Mouse (Mus musculus): ENCODE measurements around the gene Nmnat2.

Nmnat2 gene

GRCm38 (mm10) chr1:153019623-153020022 is 64.8 kb downstream of the Nmnat2 start:
- peak; percentile 31 for DNase-seq (ENCODE audit: low read depth)

- no peak for DNase-seq (ENCODE audit: low read depth)
Observed at GRCm38 (mm10) chr1:153021034-153021638, 66.3 kb downstream of the Nmnat2 start.

- DNase-seq (ENCODE audit: low read depth): no peak
Observed at GRCm38 (mm10) chr1:153023018-153023417, 68.2 kb downstream of the Nmnat2 start.

DNA sequence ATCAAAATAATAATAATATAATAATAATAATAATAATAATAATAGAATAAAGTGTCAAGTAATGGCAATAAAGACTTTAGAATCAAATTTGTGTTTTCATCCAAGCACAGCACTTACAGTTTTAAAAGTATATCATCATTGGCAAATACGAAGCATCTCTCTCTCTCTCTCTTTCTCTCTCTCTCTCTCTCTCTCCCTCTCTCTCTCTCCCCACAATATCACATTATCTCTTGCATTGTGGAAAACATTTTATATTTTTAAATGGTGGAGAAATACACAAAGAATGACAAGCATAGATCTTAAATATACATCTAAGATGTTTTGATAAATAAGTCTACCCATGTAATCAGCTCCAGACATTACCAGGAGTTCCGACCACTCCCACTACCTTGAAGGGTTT is 69.1 kb downstream of the Nmnat2 start:
- no peak for DNase-seq (ENCODE audit: low read depth)

- no peak for DNase-seq (ENCODE audit: low read depth)
Observed at GRCm38 (mm10) chr1:153024453-153024852, 69.7 kb downstream of the Nmnat2 start.

DNA sequence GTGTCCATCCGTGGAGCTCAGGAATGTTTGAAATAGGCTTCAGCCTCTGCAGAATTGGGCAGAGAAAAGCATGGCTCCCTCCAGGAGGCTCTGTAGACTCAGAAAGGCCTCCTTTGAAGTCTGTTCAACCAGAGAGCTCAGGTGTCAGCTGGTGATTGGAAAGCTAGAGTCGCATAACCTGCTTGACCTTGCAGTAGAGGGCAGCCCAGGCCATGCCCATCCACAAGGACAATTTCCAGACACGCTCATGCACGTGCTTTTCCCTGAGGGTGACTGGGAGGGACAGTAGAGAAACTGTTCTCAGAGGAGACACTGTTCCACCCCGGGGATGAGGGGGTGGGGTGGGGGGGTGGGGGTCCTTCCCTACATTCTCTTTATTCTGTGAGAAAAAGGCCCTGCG is 76.6 kb downstream of the Nmnat2 start:
- DNase-seq (ENCODE audit: low read depth): no peak

DNA sequence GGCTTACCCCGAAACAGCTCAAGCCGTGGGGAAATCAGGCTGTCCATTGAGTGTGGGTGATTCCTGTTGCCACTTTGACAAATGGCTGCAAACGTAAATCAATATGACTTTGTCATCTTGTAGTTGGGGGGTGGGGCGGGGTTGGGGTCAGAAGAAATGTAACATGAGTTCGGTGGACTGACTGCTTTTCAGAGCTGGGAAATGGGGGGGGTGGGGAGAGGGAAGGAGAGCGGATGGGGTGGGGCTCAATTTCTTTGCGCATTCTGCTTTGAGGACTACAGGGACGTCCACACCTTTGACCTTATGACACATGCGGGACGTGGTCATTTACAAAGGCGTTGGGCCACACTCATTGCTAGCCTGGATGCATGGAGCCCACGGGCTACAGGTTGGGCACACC is 77.2 kb downstream of the Nmnat2 start:
- no peak for DNase-seq (ENCODE audit: low read depth)

DNA sequence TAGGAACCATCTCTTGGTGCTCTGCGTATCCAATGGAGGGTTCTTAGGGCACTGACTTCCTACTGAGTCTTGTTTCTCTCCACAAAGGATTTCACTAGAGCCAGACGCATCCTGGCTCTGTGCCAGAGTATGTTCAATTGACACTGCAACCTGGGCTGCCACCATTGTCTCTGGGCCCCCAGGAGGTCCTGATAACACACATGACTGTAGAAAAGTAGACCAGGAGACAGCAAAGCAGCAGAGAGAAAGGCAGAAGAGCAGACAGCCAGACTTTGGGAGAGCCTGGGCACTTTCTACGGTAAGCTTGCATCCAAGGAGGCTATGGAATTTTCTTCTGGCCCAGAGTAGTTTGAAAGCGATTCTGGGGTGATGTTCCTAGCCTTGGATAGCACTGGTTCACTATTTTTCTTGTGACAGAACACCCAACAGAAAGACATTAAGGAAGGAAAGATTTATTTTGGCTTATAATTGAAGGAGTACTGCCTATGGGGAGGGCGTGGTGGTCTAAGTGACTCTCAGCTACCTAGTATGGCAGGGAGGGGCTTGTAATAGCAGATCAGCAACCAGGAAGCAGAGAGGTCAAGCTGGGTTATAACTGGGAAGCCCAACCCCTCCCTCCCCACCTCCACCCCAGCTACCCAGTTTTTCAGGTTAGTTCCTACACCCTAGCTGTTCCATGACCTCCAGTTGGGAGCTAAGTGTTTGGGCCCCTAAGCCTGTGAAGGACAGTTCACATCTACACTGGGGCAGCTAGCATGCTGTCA is 78.5 kb downstream of the Nmnat2 start:
- no peak for DNase-seq (ENCODE audit: low read depth)

GRCm38 (mm10) chr1:153034064-153034463 is 79.3 kb downstream of the Nmnat2 start:
- DNase-seq (ENCODE audit: low read depth): no peak

DNA sequence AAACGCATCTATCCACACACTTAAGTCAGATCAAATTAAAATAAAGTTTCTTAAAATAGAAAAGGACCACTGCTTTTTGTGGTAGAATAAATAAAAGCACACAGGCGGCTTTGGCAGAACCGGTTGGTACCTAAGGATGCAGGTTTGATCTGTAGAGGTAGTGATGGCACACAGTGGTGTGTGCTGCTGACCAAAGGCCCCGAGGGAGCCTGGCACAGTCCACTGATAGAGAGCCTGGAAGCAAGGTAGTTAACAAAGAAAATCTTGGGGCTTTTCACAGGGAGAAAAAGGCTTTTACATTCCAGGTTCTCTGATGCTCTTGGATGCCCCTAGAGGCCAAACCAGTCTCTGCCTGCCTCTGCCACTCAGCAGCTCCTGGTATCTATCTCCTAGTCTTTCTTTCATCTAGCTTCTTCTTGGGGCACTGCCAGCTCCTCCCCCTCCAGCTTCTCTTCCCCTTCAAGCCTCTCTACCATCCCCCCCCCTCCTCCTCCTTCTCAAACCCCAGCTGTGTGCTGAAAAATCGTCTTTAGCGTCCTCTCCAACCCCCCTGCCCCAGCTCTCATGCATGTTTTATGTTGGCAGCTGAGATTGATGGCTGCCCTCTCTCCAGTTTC is 80.6 kb downstream of the Nmnat2 start:
- peak; percentile 79 for DNase-seq (ENCODE audit: low read depth)

- no peak for DNase-seq (ENCODE audit: low read depth)
Observed at GRCm38 (mm10) chr1:153037353-153038345, 82.9 kb downstream of the Nmnat2 start.

DNA sequence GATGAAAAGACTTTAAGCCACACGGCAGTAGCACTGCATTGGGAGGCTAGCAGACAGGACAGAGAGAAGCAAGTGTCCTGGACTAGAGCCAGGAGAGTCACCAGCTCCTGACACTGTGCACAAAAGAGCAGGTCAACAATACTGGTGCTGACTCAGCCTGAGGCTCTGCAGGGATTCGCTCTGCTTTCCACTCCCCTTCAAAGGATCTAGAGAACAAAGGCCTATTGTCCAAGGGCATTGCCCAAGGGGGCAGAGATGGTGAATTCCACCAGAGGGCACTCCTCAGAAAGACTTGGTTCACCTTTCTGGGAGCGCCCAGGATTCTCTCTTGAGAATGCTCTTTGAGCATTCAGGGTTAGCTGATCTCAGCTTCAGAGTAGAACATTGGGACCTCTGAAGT is 85.3 kb downstream of the Nmnat2 start:
- peak; percentile 81 for DNase-seq (ENCODE audit: low read depth)

DNA sequence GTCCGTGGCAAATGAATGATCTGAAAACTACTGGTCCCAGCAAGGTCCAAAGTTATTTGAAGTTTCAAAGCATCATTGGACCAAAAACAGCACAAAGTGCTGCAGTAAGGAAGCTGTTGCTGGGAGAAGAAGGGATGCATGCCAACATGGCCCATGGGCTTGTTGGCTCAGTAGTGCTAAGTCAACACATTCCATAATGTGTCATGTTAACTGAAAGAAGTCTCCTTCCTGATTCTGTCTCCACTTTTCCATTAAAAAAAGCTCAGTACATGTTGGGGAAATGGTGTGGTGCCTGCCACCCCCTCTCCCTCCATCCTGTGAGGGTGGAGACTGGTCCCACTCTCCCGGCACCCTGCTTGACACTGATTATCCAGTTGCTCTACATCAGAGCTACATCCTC is 86.3 kb downstream of the Nmnat2 start:
- peak; percentile 81 for DNase-seq (ENCODE audit: low read depth)

GRCm38 (mm10) chr1:153042318-153042717 is 87.5 kb downstream of the Nmnat2 start:
- no peak for DNase-seq (ENCODE audit: low read depth)

DNA sequence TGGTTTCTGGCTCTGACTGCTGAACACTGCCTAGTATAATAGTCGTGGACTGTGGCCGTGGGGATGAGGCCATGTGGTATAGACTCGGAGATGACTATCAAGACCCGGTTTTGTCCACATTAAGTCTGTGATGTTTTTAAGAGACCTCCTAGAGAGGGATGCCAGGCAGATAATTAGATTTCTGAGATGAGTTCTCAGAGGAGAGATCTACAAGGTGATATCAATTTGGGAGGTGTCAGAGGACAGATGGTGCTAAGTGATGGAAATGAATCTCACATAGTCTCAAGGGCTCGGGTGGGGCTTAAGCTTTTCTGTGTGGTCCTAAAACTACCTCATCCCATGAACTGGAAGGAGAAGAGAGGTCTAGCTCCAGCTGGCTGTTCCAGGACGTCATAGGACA is 88.5 kb downstream of the Nmnat2 start:
- no peak for DNase-seq (ENCODE audit: low read depth)

- peak; percentile 36 for DNase-seq (ENCODE audit: low read depth)
Observed at GRCm38 (mm10) chr1:153045368-153045767, 90.6 kb downstream of the Nmnat2 start.

GRCm38 (mm10) chr1:153048147-153048878 is 93.5 kb downstream of the Nmnat2 start:
- peak; percentile 73 for DNase-seq (ENCODE audit: low read depth)

DNA sequence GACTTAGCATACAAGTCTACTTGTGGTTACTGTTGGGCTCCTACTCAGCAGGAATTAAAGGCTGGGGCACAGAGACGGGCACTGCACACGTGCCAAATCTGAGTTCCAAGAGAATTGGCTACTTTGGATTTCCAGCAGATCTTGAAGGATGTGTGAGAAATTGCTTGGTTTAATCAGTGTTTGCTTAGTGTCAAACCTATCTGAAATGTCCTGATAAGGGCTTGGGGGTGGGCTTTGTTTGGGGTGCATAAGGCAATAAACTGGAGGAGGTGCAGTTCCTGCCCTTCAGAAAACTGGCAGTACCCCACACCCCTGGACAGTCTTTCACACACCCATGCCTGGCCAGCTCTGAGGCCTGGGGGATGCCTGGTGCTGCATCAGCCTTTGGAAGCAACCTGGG is 94.7 kb downstream of the Nmnat2 start:
- no peak for DNase-seq (ENCODE audit: low read depth)

DNA sequence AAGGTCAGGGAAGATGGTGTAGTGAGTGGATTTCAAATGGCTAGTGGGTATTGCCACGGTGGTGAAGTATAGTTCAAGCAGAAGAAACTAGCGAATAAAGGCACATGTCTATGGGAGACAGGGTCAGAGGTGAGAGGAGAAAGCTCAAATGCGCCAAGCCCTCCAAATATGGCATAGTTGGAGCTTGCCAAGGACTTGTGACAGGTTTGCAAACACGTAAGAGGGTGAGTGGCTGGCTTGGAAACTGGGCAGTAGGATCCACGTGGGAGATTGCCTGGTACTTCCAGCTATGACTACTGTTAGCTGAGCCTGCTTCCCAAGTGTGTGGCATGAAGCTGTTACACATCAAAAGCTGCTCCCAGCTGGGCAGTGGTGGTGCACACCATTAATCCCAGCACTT is 96.7 kb downstream of the Nmnat2 start:
- no peak for DNase-seq (ENCODE audit: low read depth)

DNA sequence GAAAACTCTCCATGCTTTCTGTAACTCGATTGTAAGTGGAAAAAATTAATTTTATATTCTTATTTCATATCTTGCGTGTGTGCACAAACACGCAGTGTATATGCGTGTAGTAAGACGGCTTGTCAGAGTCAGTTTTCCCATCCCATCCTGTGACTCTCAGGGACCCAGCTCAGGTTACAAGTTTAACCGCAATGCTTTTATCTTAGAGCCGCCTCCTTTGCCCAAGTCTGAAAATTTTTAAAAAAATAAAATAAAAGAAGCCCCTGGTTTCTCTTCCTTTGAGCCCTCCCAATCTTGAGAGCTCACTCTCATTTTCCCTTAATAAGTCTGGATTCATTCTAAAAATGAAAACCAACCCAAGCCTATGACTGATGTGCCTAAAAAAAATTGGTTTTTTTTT is 98.8 kb downstream of the Nmnat2 start:
- DNase-seq (ENCODE audit: low read depth): no peak

- DNase-seq (ENCODE audit: low read depth): no peak
Observed at GRCm38 (mm10) chr1:153054112-153054821, 99.5 kb downstream of the Nmnat2 start.

Data from NIH3T3 (cell line).